Mouse (Mus musculus) CH12F3 (cell line): ENCODE results near the gene Wnt5b.

ENCODE experiments used
- in situ Hi-C: fragments of 300-500 bp; cut with MboI; formaldehyde crosslinking; loops from 2 replicates; pipeline ENCODE4 v1.14.3; 2020; ENCODE audit warnings: low sequenced_read_pairs

Wnt5b gene

GRCm38 (mm10) chr6:119543803-119544517 is at the start of gene Wnt5b:
Gene Wnt5b, minus strand, starts transcription at chr6:119544347.
- in situ Hi-C loops: no loop called here

- in situ Hi-C loops: no loop called here
Observed at GRCm38 (mm10) chr6:119590872-119591271, 46.7 kb upstream of the Wnt5b start.

GRCm38 (mm10) chr6:119587897-119588296 is 43.8 kb upstream of the Wnt5b start:
- in situ Hi-C loops: no loop called here

DNA sequence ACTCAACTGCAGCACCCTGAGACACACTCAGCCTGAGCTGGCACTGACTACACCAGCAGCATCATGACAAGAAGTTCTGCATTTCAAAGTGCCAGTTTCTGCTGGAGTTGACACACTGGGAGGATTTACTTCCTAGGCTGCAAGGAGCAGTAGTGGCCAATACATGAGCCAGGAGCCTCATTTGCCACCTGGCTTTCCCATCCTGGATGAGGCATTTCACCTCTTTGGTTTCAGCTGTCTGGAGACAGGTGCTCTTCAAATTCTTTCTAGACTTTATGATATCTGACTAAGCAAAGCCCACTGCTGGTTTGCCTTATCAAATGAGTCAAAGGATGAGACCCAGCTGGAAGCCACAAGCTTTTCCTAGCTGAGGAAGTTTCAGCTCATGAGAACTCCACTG is 43.3 kb upstream of the Wnt5b start:
- in situ Hi-C loops: no loop called here

GRCm38 (mm10) chr6:119585652-119586375 is 41.7 kb upstream of the Wnt5b start:
- in situ Hi-C loops: no loop called here

DNA sequence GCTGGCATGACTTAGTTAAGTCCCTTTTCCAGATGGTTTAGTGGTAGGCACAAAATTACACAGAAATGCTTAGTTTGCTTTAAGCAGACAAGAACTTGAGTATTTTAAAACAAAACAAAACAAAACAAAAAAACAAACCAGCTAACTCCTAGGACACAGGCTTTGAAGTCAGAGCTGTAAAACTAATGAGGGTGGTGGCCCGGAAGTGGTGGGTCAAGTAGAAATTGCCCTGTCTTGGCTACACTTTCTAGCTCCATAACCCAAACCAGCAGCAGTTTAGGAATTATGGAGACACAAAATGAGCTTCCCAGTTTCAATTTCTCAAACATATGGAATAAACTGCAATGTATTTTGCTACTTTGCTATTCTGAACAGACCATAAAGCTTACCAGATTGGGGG is 39.9 kb upstream of the Wnt5b start:
- in situ Hi-C loops: no loop called here

DNA sequence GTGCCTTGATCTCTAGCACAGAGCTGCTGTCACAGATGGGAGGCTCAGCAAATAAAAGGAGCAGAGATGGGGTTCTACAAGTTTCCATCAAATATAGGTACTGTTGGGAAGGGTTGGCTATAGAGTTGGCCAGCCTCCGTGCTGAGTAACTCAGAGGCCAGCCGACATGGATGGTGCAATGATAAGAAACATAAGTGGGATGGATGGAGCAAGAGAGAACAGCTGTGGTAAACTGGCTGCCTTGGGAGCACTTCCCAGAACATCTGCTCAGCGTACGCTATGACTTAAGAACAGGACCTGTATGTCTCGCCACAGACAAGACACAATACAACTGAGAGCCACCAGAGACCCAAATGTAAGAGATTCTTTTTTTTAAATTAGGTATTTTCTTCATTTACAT is 39.0 kb upstream of the Wnt5b start:
- in situ Hi-C loops: no loop called here

DNA sequence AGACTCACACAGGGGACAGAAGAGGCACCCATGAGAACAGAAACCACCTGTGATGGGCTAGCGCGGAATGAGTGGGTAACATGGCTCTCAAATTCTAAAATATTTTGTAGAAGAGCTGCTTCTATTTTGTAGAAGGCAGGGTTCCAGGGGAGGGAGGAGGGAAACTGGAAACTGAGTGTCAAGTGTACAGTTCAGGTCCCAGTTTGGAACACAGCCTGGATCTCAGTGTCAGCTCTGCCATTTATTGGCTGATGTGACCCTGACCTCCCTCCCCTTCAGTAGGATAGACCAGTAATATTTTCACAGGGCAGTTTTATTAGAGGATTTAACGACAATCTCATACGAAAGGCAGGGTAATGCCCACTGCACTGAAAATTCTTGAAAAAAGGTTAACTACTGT is 32.6 kb upstream of the Wnt5b start:
- in situ Hi-C loops: no loop called here

DNA sequence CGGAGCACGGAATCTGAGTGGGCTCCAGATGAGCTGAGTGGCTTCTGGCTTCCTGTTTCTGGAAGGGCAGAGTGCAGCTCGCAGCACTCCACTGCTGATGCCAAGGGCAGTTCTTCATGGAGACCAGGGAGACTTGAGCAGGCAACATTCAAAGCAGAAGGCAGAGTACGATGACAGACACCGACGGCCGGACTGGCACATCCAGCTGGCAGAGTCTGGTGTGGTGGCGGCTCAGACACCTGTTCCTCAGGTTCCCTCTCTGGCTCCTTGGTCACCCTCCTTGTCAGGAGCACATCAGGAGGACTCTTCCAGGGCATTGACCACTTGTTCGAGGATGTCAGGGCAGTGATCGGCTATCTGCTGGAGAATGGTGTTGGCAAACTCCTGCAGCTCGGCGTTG is 31.2 kb upstream of the Wnt5b start:
- in situ Hi-C loops: no loop called here

- in situ Hi-C loops: no loop called here
Observed at GRCm38 (mm10) chr6:119572296-119572695, 28.1 kb upstream of the Wnt5b start.

DNA sequence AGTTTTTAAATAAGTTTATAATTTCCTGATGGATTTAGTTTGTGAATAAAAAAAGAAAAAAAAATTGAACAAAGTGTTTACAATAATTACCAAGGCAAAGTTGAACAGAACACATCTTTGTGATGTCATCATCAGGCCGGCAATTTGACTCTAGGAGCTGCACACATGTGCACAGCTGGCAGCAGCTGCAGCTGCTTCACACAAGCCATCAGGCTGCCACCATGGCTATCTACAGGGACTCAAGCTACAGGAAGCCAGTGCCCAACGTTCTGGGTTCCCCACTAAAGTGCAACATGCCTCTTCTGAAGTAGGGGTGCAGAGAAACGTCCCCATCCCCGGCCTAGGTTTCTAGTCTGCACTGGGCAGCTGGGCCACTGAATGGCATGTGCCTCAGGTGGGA is 26.6 kb upstream of the Wnt5b start:
- in situ Hi-C loops: no loop called here

DNA sequence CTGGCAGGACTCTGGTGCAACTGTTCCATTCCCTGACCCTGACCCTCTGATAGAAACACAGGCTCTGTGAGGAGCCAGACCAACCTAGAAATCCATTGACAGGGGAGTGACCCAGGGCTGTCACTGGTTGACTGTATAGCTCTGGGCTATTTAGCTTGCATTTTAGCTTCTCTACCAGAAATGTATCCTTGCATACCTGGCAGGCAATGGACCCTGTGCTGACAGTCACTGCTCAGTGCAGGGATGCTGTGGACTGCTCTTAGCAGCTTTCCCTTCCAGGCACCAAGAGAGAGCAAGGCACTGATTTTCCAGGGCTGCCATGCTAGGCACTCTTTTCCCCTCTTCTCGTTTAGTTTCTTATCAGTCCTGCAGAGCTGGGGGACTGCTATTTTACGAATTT is 24.2 kb upstream of the Wnt5b start:
- in situ Hi-C loops: no loop called here

DNA sequence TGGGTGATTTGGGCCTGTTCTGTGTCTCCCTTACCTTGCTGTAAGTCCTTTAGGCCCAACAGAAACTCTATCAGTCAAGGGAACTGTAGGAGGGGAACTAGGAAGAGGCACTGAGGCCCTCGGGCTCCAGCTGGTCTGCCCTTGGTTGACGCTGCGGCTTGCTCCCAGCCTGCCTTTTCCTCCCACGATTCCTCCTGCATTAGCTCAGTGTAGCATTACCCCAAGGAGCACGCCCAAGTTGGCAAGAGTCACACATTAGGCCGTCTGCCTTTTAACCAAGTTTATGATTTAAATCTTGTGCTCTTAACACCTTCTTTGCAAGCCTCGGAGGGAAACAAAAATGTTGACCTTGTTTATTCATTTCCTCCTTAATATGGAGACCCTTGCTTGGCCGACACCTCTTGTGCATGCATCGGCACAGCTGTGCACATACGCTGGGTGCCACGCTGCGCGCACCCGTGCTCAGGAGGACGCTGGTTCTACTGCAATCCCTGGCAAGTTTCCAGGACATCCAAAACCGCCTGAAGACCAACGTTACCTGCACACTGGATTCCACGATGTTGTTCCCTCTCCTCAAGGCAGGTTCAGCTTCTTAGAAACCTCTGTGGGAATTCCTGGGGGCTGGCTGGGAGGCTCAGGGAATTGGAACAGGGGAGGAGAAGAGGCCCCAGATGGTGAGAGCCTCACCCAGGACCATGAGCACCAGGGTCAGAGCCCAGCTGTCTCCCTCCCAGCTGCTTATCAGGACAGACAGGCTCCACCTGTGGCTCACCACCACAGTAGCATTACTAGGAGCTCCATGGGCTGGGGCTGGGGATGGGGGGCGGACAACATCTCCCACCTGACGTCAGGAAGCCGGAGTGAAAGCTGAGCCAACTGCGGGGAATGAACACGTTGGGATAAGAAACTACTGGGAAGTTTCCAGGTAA is 21.6 kb upstream of the Wnt5b start:
- in situ Hi-C loops: no loop called here

GRCm38 (mm10) chr6:119562558-119562957 is 18.4 kb upstream of the Wnt5b start:
- in situ Hi-C loops: no loop called here

DNA sequence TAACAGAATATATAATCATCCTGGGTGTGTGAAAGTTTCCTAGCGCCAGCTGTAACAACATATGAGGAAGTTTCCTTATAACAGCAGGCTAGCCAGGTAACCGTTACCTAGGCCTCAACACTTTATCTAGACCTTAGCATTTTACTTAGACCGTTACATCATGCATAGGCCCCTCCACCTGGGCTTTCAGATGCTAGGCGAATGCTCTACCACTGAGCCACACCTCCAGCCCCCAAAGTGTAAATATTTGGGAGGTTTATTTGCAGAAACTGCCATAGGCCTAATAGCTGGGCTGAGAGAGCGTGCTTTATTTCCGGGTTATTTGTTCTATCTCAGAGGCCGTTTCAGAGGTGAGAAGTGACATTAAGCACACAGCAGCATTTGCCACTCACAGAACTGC is 14.7 kb upstream of the Wnt5b start:
- in situ Hi-C loops: no loop called here

- in situ Hi-C loops: no loop called here
Observed at GRCm38 (mm10) chr6:119554439-119554838, 10.3 kb upstream of the Wnt5b start.

DNA sequence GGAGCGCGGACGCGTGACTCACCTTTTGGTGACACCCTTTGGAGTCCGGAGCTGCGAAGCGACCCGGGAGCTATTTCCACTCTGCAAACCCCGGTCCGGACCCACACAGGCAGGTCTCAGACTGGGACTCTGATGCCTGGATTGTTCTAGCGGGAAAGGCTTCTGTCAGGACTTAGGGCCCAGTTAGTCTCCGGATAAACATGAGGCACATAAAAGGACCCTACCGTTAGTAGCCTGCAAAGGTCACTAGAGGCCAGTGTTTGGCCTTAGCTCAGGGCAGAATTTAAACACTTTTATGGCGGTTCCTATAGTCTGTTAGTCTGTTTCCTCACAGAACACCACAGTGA is 344 bp upstream of the Wnt5b start:
- in situ Hi-C loops: no loop called here

DNA sequence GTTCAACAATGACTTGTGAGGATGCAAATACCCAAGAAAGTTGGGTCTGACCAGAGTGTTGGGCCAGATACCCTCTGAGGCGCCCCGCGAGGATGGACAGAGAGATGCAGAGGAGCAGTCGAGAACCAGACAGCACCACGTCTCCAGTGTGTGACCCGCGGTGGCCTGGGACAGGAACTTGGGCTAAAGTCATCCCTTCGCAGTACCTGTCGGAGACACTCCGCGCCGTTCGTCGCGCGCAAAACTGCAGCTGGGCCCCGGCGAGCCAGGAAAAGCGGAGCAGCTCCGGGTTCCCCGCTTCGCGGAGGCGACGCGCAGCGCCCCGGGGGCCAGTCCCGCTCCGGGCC is 718 bp downstream of the Wnt5b start:
- in situ Hi-C loops: no loop called here

- in situ Hi-C loops: no loop called here
Observed at GRCm38 (mm10) chr6:119535867-119536266, 8.3 kb downstream of the Wnt5b start.

DNA sequence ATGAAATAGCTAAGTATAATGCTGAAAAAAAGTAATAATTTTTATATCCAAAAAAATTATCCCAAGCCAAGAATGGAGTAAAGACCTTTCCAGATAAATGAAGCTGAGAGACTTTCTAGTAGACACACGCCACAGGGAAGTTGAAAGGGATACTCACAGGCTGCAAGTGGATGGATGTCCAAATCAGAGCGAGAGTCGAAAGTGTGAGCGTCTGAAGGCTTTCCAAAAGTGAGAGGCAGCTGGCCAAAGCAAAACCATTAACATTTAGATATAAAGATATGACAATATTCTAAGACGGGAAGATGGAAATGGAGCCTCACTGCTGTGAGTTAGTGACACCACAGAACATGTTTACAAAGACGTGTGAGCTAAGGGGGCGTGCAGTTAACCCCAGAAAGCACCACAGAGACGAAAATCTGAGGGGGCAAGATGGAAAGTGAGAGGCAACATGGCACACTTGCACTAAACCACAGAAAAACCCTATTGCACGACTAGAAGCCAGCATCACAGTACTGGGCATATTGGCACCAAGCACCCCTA is 10.9 kb downstream of the Wnt5b start:
- in situ Hi-C loops: no loop called here

DNA sequence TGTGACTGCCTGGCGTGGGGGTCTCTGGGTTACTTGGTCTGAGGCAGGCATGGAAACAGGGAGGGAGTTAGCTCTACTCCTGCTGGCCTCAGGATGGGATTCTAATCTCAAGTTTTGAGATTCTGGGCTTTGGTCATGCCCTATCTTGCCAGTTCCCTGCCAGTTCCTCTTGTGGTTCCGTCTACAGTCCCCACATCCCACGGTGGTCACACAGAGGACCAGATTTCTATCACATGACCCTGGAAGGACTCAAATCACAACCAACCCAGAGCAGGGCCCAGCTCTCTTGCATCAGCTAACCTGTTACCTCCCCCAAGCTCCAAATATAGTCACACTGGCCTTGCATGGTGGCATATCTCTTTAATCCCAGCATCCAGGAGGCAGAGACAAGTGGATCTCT is 14.5 kb downstream of the Wnt5b start:
- in situ Hi-C loops: no loop called here

DNA sequence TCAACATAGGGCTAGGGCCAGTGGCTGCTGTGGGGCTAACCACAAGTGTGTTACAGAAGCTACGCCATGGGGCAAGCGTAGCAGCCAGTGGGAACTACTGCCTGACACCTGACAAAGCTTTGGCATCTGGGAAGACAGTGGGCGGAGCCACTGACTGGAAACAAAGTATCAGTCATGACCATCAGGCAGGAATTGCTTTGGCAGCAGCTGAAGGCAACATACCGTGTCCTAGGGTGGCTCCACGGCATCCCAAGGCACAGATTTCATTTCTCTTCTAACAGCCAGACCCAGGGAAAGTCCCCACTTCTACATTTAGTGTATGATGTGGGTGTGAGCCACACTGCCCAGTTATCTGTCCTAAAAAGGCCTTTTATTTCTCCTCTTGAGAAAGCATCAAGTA is 17.6 kb downstream of the Wnt5b start:
- in situ Hi-C loops: no loop called here
